Mouse (Mus musculus) lung, adult 2 months (tissue): Measurements from ENCODE around the gene Peg10. TPM values are rescaled to one million over a fixed set of nuclear protein-coding genes. Genes with fewer than 3 reads are reported as not detected.

Experiments
- DNase-seq: peaks from one replicate; pipeline ENCODE4 v3.0.0; 2022
- H3K4me1 ChIP-seq: fragments of 200-500 bp; 2 replicates; pipeline ENCODE4 v1.6.1; 2011; ENCODE audit warnings: low read length; ENCODE audit not compliant: control insufficient read depth, insufficient read depth
- H3K4me3 ChIP-seq: fragments of 200-500 bp; replicated peaks from 2 replicates; pipeline ENCODE3; 2011; ENCODE audit warnings: low read depth, mild to moderate bottlenecking, control low read depth, low read length; ENCODE audit errors: extremely low read depth
- CTCF ChIP-seq: fragments of 200-500 bp; IDR thresholded peaks from 2 replicates; pipeline ENCODE4 v1.5.1; 2011; ENCODE audit warnings: mild to moderate bottlenecking, low read length, control low read depth; ENCODE audit not compliant: insufficient read depth
- POLR2A ChIP-seq: fragments of 200-500 bp; IDR thresholded peaks from 2 replicates; pipeline ENCODE4 v1.6.1; 2011; ENCODE audit warnings: low read depth, mild to moderate bottlenecking, control low read depth, low read length, borderline replicate concordance; ENCODE audit errors: extremely low read depth
- WGBS: fragments of 180-500 bp; shearing (Covaris S2); methylation state at CpG from one replicate; pipeline ENCODE4 v1.1.7; 2018; 5-methylcytosine and 5-hydroxymethylcytosine counted together
- polyA plus RNA-seq: library from polyadenylated mRNA; depleted of rRNA; stranded (reverse); fragments of >200 nt; gene quantifications from 2 replicates; pipeline ENCODE4 v1.2.3, GENCODE M21; 2012; rRNA removed

The Peg10 gene
- 1.0 and 1.3 TPM in 2 replicates for polyA plus RNA-seq

DNA sequence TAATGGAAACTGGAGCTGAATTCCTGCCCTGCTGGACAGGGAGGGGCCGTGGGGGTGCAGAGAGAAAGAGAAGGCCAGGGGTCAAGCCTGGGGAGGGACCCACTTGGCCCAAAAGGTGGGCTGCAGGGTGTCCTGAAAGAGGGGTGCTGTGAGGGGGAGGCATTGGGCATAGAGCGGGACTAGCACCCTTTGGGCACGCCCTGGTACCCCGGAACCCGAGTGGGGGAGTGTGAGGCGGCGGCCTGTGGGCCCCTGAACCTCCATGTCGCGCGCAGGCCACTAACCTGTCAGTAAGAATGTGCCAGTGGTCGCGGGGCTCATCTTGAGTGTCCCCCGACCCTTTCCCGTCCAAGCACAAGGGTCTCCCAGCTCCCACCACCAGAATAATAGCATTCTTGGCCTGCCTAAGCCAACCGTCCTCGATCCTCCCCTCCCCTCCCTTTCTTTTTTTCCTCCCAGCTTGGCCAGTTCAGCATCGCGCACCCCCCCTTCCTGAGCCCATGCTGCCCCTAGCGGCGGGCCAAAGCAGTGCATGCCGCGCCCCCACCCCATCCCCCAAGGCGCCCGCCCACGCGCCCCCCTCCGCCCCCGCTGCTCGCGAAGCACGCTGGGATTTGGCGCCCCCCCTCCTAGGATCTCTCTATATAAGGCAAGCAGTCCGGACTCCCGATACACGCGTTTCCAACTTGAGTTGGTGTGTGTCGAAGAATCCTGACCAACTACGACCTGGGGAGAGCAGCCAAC is at the start of gene Peg10, which contains the start of gene Sgce:
Peg10 (plus strand) TSS at position 611 of the 744 bp plus-strand sequence.
Sgce (minus strand) TSS at position 512 of the 744 bp plus-strand sequence.
- DNase-seq, result peak; percentile 63
- TF ChIP-seq POLR2A (peak; percentile 64; the same call in 1 of the 2 replicates), CTCF (0 out of 2 replicates have a peak, but pooled peaks have one; percentile 33)
- WGBS, result 54% methylated on average over 38 of the region's 38 CpGs
- Histone ChIP-seq H3K4me3 (peak within 1 kb of the TSS; percentile 76), H3K4me1 (peaks cover 5% of the 10 kb centered on the region; the same call in 1 of the 2 replicates)

DNA sequence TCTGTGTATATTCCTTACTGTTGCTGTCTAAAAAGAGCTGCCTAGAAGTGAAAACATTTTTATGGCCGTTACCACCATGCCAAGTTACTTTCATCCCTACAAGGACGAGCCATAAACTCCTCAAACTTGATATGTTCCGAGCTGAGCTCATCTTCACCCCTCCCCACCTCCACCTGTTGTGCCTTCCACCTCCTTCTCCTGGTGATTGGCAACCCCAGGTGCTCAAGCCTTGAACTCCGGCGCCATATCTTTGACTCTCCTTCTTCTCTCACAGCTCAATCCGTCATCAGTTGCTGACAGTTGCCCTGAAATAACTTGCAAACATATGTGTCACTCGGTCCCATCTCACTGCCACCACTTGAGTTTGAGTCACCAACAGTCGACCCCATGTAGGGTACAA is 45.5 kb upstream of the Peg10 start:
- WGBS, result 77% methylated on average over 8 of the region's 8 CpGs
- TF ChIP-seq CTCF (no peak), POLR2A (no peak)
- no peak for DNase-seq

GRCm38 (mm10) chr6:4703908-4704307 is 43.2 kb upstream of the Peg10 start:
- TF ChIP-seq POLR2A (no peak), CTCF (no peak)
- no peak overlapping the region for H3K4me3 ChIP-seq
- 61% methylated on average over 7 of the region's 7 CpGs for WGBS
- no peak for DNase-seq
- no peaks in the 10 kb centered on the region for H3K4me1 ChIP-seq

More for the DNA sequence above, 45.5 kb upstream of the Peg10 start:
- Histone ChIP-seq H3K4me1 (no peaks in the 10 kb centered on the region), H3K4me3 (no peak overlapping the region)

DNA sequence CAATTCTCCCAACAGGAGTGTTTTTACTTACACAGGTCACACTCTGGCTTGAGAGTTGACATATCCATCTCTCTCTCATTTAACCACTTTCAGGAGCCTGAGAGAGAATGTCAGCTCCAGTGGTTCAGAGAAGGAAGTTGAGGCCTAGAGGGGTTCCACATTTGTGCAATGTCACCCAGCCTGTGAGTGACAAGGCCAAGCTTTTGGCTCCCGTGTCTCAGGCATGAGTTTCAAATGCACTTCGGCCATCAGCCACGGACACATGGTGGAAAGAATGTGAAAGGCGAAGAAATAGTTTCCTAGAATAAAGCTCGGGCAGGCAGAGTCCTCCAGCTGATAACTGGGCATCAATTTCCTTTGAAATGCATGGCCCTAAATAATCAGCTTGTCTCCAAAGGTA is 40.7 kb upstream of the Peg10 start:
- TF ChIP-seq POLR2A, result no peak
- TF ChIP-seq CTCF, result no peak
- no peak overlapping the region for H3K4me3 ChIP-seq
- 71% methylated on average over 5 of the region's 5 CpGs for WGBS
- DNase-seq, result no peak
- no peaks in the 10 kb centered on the region for H3K4me1 ChIP-seq

DNA sequence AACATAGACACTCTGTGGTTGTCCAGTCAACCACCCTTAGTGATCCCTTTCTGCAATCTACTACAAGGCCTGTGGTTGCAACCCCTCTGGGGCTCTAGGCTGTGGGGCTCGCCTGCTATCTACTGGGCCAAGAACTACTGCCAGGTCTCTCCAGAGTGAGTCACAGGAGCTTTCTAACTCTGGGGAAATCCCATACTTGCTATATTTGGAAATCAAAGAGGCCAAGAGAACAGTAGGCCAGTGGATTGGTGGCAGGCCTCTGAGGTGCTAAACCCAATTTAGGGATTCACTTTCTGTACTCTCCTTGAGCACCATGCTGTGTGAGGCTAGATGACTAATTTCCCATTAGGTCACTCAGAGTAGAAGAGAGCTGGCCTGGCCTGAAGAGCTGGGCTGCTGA is 38.1 kb upstream of the Peg10 start:
- WGBS, result 67% methylated on average over 1 of the region's 1 CpGs
- H3K4me3 ChIP-seq, result no peak overlapping the region
- no peaks in the 10 kb centered on the region for H3K4me1 ChIP-seq
- no peak for DNase-seq
- TF ChIP-seq POLR2A, result no peak
- TF ChIP-seq CTCF, result no peak

GRCm38 (mm10) chr6:4716171-4716570 is 30.9 kb upstream of the Peg10 start:
- no peak overlapping the region for H3K4me3 ChIP-seq
- TF ChIP-seq CTCF (no peak), POLR2A (no peak)
- no peaks in the 10 kb centered on the region for H3K4me1 ChIP-seq
- no peak for DNase-seq
- 100% methylated on average over 2 of the region's 2 CpGs for WGBS

GRCm38 (mm10) chr6:4717344-4717743 is 29.8 kb upstream of the Peg10 start:
- no peak overlapping the region for H3K4me3 ChIP-seq
- 61% methylated on average over 2 of the region's 2 CpGs for WGBS
- no peaks in the 10 kb centered on the region for H3K4me1 ChIP-seq
- no peak for TF ChIP-seq POLR2A
- no peak for TF ChIP-seq CTCF
- no peak for DNase-seq

GRCm38 (mm10) chr6:4722142-4722541 is 25.0 kb upstream of the Peg10 start:
- TF ChIP-seq CTCF, result no peak
- no peak for TF ChIP-seq POLR2A
- Histone ChIP-seq H3K4me3 (no peak overlapping the region), H3K4me1 (no peaks in the 10 kb centered on the region)
- no peak for DNase-seq
- 57% methylated on average over 6 of the region's 6 CpGs for WGBS

DNA sequence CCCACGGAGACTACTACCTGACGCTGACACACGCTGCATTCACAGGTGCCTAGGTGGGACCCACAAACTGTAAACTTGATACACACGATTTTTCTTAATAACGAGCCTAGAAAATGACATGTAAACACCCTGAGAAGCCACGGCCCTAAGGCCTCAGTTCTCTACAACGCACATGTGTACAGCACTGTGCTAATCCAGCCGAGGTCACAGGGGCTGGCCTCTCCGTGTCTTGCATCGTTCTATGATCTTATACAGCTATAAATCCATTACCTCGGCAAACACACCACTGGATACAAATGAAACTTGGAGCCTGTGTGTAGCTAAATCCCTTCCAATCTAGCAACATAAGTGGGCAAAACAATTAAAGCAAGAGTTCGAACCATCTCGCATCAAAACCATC is 24.4 kb upstream of the Peg10 start:
- no peak for TF ChIP-seq POLR2A
- TF ChIP-seq CTCF, result no peak
- WGBS, result 86% methylated on average over 13 of the region's 13 CpGs
- Histone ChIP-seq H3K4me1 (no peaks in the 10 kb centered on the region), H3K4me3 (no peak overlapping the region)
- no peak for DNase-seq

- 93% methylated on average over 15 of the region's 15 CpGs for WGBS
- Histone ChIP-seq H3K4me1 (no peaks in the 10 kb centered on the region), H3K4me3 (no peak overlapping the region)
- no peak for DNase-seq
- TF ChIP-seq POLR2A (no peak), CTCF (no peak)
These were observed 22.9 kb upstream of the Peg10 start for GRCm38 (mm10) chr6:4723998-4724757.
